Mouse (Mus musculus): ENCODE data around the gene Rrp8. TPM values are rescaled to one million over a fixed set of nuclear protein-coding genes. Genes with fewer than 3 reads are reported as not detected.
A peak's percentile ranks its signal among the peaks of the same experiment; 100 is the strongest.
"Not testable (repeated sequence)": the region's sequence is repeated elsewhere in the genome, so short reads cannot be mapped to it uniquely, and the experiment has no call there.

Rrp8 gene
- polyA plus RNA-seq, 1 experiment from 2014 or later, result 19.3 TPM

DNA sequence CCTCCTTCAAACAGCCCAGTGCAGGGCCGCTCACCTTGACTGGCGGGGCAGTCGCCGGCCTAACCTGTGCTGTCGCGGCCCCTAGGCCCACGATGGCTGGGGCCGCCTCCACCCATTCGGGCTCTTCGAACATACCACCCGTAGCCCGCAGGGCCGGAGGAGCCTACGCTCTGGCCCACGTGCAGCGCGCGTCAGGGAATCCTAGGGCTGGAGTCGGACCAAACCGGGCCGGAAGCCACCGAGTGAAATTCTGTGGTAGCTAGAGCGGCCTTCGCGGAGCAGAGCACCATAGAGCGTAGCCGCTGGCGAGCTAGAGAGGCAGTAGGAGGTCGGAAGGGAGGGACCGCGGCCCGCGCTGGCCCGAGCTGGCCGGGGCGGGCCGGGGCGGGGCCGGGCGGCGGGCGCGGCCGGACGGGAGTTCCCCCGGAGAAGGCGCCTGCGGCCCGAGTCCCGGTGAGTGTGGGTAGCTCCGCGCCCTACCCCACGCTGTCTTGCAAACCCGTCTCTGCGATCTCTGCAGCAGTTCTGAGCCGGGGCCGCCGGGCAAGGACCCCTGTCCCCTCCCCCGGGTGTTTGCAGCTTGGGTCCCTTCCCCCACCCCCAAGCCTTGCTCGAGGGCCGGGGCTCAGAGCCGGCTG, 802 bp downstream of the Rrp8 start, which contains the start of gene Ilk:
Gene Ilk, plus strand, starts transcription at position 329 of the 638 bp plus-strand sequence.
- TF ChIP-seq EP300 (IDR thresholded peaks at IDR 0.05) (no peak), CTCF (IDR thresholded peaks at IDR 0.05) (no peak)
- ATAC-seq (peak; percentile 96), DNase-seq (ENCODE audit: low spot score) (peak; percentile 97)
- H3K9me3 ChIP-seq (ENCODE audit: low read length), result no peaks in the 10 kb centered on the region
- H3K4me1 ChIP-seq (ENCODE audit: insufficient read depth, low read depth, low read length), result peaks cover 10% of the 10 kb centered on the region; the same call in 1 of the 2 replicates
- H3K36me3 ChIP-seq (ENCODE audit: insufficient read depth, low read length), result peaks cover 46% of the 10 kb centered on the region
- H3K4me2 ChIP-seq (replicated peaks; ENCODE audit: low read depth, low read length), result peak within 1 kb of the TSS; percentile 87
- H3K9ac ChIP-seq (replicated peaks; ENCODE audit: low read depth), result peak within 1 kb of the TSS; percentile 97
- H3K27me3 ChIP-seq (replicated peaks; ENCODE audit: insufficient read depth, low read length), result no peaks in the 10 kb centered on the region
- under 1% methylated on average over 47 of the region's 62 CpGs for WGBS
- peak within 1 kb of the TSS; percentile 88 for H3K4me3 ChIP-seq (ENCODE audit: low read depth, low read length)
- H3K27ac ChIP-seq (ENCODE audit: low read length), result peak within 1 kb of the TSS; percentile 97

DNA sequence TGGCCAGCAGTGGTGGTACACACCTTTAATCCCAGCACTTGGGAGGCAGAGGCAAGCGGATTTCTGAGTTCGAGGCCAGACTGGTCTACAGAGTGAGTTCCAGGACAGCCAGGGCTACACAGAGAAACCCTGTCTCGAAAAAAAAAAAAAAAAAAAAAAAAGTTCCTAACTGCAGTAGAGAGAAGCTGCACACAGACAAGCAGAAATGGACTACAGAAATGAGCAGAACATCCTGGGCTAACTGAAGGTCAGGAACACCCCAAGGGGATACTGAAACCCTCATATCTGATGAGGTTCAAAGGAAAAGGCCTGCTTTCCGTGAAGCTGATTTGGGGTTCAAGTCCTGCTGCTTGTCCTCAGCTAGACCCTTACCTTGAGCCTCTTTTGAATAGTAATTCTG, 1.7 kb downstream of the Rrp8 start:
- 25% methylated on average over 3 of the region's 4 CpGs for WGBS

GRCm38 (mm10) chr7:105734826-105735225, 2.4 kb downstream of the Rrp8 start:
- 80% methylated on average over 8 of the region's 8 CpGs for WGBS
- Histone ChIP-seq H3K27ac (ENCODE audit: low read length) (no peak overlapping the region), H3K27me3 (replicated peaks; ENCODE audit: insufficient read depth, low read length) (no peaks in the 10 kb centered on the region), H3K4me3 (ENCODE audit: low read depth, low read length) (no peak overlapping the region), H3K4me2 (replicated peaks; ENCODE audit: low read depth, low read length) (no peak overlapping the region), H3K36me3 (ENCODE audit: insufficient read depth, low read length) (peaks cover 31% of the 10 kb centered on the region), H3K9ac (replicated peaks; ENCODE audit: low read depth) (no peak overlapping the region), H3K4me1 (ENCODE audit: insufficient read depth, low read depth, low read length) (peaks cover 10% of the 10 kb centered on the region; the same call in 1 of the 2 replicates), H3K9me3 (ENCODE audit: low read length) (no peaks in the 10 kb centered on the region)
- TF ChIP-seq EP300 (IDR thresholded peaks at IDR 0.05), result no peak
- no peak for TF ChIP-seq CTCF (IDR thresholded peaks at IDR 0.05)
- DNase-seq (ENCODE audit: low spot score) (peak; percentile 5), ATAC-seq (no peak)

More for the DNA sequence above, 1.7 kb downstream of the Rrp8 start:
- peak overlapping the region; percentile 97 for H3K27ac ChIP-seq (ENCODE audit: low read length)
- H3K27me3 ChIP-seq (replicated peaks; ENCODE audit: insufficient read depth, low read length); ATAC-seq; H3K9me3 ChIP-seq (ENCODE audit: low read length): not testable (repeated sequence)
- peaks cover 10% of the 10 kb centered on the region; the same call in 1 of the 2 replicates for H3K4me1 ChIP-seq (ENCODE audit: insufficient read depth, low read depth, low read length)
- H3K36me3 ChIP-seq (ENCODE audit: insufficient read depth, low read length), result peaks cover 38% of the 10 kb centered on the region
- H3K4me2 ChIP-seq (replicated peaks; ENCODE audit: low read depth, low read length), result peak overlapping the region; percentile 87
- H3K9ac ChIP-seq (replicated peaks; ENCODE audit: low read depth), result peak overlapping the region; percentile 97
- DNase-seq (ENCODE audit: low spot score), result peak; percentile 12
- H3K4me3 ChIP-seq (ENCODE audit: low read depth, low read length), result peak overlapping the region; percentile 88

GRCm38 (mm10) chr7:105733836-105734235, 3.3 kb downstream of the Rrp8 start:
- DNase-seq (ENCODE audit: low spot score) (no peak), ATAC-seq (no peak)
- Histone ChIP-seq H3K4me2 (replicated peaks; ENCODE audit: low read depth, low read length) (no peak overlapping the region), H3K4me3 (ENCODE audit: low read depth, low read length) (no peak overlapping the region), H3K9ac (replicated peaks; ENCODE audit: low read depth) (no peak overlapping the region), H3K36me3 (ENCODE audit: insufficient read depth, low read length) (peaks cover 27% of the 10 kb centered on the region), H3K27ac (ENCODE audit: low read length) (no peak overlapping the region), H3K9me3 (ENCODE audit: low read length) (no peaks in the 10 kb centered on the region), H3K27me3 (replicated peaks; ENCODE audit: insufficient read depth, low read length) (no peaks in the 10 kb centered on the region), H3K4me1 (ENCODE audit: insufficient read depth, low read depth, low read length) (peaks cover 4% of the 10 kb centered on the region; the same call in 1 of the 2 replicates)
- TF ChIP-seq CTCF (IDR thresholded peaks at IDR 0.05), result no peak
- no peak for TF ChIP-seq EP300 (IDR thresholded peaks at IDR 0.05)
- 96% methylated on average over 11 of the region's 11 CpGs for WGBS

DNA sequence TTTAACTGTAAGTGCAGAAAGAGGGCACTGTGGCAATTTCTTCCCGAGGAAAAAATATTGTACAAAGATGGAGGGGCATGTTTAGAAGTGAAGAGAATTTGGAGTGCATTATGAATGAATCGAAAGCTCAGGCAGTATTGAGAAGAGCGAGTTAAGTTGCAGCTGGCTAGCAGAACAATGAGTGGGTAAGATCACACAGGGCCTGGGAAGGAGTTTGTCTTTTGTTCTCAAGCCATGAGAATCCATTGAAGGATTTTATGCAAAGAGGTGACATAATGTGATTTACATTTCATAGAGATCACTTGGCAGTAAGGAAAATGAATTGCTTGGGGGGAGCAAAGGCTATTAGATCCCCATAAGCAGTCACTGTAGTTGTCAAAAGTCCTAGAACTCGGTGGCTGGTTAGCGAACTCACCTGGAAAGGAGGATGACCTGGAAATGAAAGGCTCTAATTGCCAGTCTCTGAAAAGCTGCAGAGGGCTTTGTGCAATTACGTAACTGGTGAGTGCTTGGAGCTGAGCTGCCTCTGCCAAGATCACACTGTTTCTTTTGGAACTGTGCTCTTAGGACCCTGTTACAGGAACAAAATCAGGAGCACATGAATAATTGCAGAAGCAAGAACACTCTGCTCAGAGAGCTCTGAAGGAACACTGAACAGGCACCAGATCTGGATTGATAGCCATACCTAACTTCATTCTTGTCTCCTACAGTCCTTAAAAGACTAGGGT, 8.3 kb downstream of the Rrp8 start:
- Histone ChIP-seq H3K27me3 (replicated peaks; ENCODE audit: insufficient read depth, low read length) (no peaks in the 10 kb centered on the region), H3K36me3 (ENCODE audit: insufficient read depth, low read length) (peaks cover 24% of the 10 kb centered on the region), H3K27ac (ENCODE audit: low read length) (no peak overlapping the region), H3K9ac (replicated peaks; ENCODE audit: low read depth) (no peak overlapping the region), H3K4me3 (ENCODE audit: low read depth, low read length) (no peak overlapping the region), H3K9me3 (ENCODE audit: low read length) (no peaks in the 10 kb centered on the region), H3K4me1 (ENCODE audit: insufficient read depth, low read depth, low read length) (no peaks in the 10 kb centered on the region), H3K4me2 (replicated peaks; ENCODE audit: low read depth, low read length) (no peak overlapping the region)
- DNase-seq (ENCODE audit: low spot score) (peak; percentile 39), ATAC-seq (no peak)
- no peak for TF ChIP-seq CTCF (IDR thresholded peaks at IDR 0.05)
- WGBS, result 80% methylated on average over 6 of the region's 6 CpGs

DNA sequence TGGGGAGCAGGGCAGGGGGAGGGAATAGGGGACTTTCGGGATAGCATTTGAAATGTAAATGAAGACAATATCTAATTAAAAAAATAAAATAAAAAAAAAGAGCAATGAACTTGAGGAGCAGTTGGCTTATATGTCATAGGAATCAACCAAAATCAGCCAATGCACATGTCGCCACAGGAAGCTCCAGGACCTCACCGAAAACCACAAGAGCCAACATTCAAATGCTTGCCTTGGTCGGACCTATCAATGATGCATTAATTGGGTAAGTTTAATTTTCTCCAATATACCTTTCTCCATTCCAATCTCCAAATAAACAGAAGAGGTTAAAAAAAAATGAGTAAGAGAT, 10.2 kb downstream of the Rrp8 start:
- Histone ChIP-seq H3K4me3 (ENCODE audit: low read depth, low read length) (no peak overlapping the region), H3K36me3 (ENCODE audit: insufficient read depth, low read length) (peaks cover 6% of the 10 kb centered on the region; the same call in 1 of the 2 replicates), H3K4me2 (replicated peaks; ENCODE audit: low read depth, low read length) (no peak overlapping the region), H3K9ac (replicated peaks; ENCODE audit: low read depth) (no peak overlapping the region), H3K9me3 (ENCODE audit: low read length) (no peaks in the 10 kb centered on the region), H3K4me1 (ENCODE audit: insufficient read depth, low read depth, low read length) (no peaks in the 10 kb centered on the region), H3K27ac (ENCODE audit: low read length) (no peak overlapping the region), H3K27me3 (replicated peaks; ENCODE audit: insufficient read depth, low read length) (no peaks in the 10 kb centered on the region)
- ATAC-seq, result no peak
- WGBS, result 90% methylated on average over 4 of the region's 4 CpGs
- TF ChIP-seq CTCF (IDR thresholded peaks at IDR 0.05) (no peak), EP300 (IDR thresholded peaks at IDR 0.05) (no peak)
- DNase-seq (ENCODE audit: low spot score), result no peak
